Mouse (Mus musculus) frontal cortex, adult 2 months (tissue): Measurements from ENCODE around the gene Sh3bgrl3. TPM values are rescaled to one million over a fixed set of nuclear protein-coding genes. Genes with fewer than 3 reads are reported as not detected.

ENCODE experiments used
- DNase-seq, 2 experiments: peaks; one replicate each; pipeline ENCODE4 v3.0.0; 2022; ENCODE audit warnings: low spot score in 1 of 2; ENCODE audit errors: extremely low spot score in 1 of 2
- polyA plus RNA-seq: library from polyadenylated mRNA; depleted of rRNA; stranded (reverse); fragments of >200 nt; gene quantifications from 2 replicates; pipeline ENCODE4 v1.2.3, GENCODE M21; 2012

Sh3bgrl3 gene
- polyA plus RNA-seq, 1 experiment: 415 TPM

- peak in 1 of 2 experiments; percentile 57 for DNase-seq
Observed at GRCm38 (mm10) chr4:134129482-134129881, 893 bp upstream of the Sh3bgrl3 start.

- no peak for DNase-seq
Observed at GRCm38 (mm10) chr4:134128983-134129362, 384 bp upstream of the Sh3bgrl3 start.

DNA sequence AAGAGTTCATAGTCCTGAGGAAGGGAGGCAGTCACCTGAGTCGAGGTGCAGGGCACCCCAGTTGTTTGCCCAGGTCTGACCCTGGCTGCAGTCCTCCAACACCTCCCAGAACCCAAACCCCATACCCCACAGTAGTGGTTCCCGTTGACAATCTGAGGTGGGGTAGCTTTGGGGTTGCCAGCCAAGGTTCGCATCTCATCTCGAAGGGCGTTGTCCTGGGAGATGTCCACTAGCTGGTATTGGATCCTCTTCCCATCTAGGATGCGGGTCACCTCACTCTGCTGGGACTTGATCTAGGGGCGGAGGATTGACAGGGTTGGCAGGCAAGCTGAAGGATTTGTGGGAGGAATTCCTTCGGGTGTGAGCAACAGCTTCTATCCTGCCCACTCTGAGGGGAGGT lies 796 bp downstream of the Sh3bgrl3 start:
- DNase-seq: no peak

DNA sequence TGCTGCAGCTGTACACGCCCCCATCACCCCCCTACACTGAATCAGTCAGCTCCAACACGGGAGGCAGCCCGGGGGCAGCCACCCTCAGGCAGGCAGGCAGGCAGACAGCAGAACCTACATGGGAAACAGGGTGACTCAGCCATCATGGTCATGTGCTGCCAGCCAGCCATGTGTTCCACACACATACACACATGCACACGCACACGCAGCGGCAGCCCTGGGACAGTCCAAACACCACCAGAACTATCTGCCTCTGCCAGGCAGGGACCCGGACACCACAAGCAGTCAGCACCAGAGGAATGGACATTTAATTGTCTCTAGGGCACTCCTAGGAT lies 1.5 kb downstream of the Sh3bgrl3 start:
- DNase-seq: peak; percentile 58 to 80

GRCm38 (mm10) chr4:134126300-134127120 lies 2.1 kb downstream of the Sh3bgrl3 start:
- no peak for DNase-seq

- no peak for DNase-seq
Observed at GRCm38 (mm10) chr4:134125383-134126060, 3.1 kb downstream of the Sh3bgrl3 start.

GRCm38 (mm10) chr4:134123680-134124551 lies 4.7 kb downstream of the Sh3bgrl3 start:
- peak; percentile 85 to 92 for DNase-seq

DNA sequence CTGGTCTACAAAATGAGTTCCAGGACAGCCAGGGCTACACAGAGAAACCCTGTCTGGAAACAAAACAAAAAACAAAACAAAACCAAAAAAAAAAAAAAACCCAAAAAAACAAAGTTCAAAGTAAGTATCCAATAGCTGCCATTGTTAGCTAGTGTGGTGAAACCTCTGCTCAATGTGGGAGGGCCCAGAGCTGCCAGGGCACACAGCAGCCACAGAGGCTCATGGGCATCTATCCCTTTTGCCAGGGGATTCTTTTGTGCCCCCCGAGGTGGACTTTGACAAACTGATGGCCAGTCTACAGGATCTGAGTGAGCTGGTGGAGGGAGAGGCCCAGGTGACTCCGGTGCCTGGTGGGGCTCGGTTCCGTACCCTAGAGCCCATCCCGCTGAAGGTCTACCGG lies 5.4 kb downstream of the Sh3bgrl3 start:
- DNase-seq: no peak

DNA sequence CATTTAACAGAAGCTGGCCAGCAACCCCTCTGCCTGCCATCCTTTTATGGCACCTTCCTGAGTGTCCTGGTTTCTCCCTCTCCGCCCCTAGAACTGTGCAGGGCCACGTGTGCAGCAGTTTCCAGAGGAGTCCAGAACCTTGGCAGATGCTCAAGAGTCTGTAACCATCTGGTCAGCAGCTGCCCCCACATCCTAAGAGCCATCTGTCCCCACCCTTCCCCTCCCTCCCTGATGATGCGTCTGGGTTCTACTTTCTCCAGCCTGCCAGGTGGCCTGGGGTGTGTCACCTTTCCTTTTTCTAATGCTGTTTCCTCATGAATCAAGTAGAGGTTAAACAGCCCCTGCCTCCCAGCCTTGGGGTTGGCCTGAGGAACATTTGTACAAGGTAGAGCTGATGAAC lies 6.3 kb downstream of the Sh3bgrl3 start:
- peak in 1 of 2 experiments; percentile 47 for DNase-seq

GRCm38 (mm10) chr4:134121571-134121970 lies 7.0 kb downstream of the Sh3bgrl3 start:
- no peak for DNase-seq

DNA sequence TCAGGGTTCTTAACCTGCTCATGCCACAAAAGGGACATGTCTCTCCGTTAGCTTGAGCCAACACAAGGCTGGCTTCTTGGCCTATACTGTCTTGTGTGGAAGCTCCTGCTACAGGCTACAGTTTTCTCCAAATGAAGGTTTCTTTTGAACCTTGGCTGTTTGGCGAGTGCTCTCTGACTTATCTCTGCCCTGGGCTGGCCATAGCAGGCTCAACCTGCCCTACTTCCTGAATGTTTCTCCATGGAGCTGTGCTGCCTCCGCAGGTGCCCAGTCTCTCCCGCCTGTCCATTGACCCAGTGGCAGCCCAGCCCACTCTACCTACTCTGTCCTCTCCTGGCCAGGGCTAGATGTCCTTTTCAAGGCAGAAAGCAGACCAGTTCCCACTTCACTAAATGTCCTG lies 7.7 kb downstream of the Sh3bgrl3 start:
- no peak for DNase-seq

DNA sequence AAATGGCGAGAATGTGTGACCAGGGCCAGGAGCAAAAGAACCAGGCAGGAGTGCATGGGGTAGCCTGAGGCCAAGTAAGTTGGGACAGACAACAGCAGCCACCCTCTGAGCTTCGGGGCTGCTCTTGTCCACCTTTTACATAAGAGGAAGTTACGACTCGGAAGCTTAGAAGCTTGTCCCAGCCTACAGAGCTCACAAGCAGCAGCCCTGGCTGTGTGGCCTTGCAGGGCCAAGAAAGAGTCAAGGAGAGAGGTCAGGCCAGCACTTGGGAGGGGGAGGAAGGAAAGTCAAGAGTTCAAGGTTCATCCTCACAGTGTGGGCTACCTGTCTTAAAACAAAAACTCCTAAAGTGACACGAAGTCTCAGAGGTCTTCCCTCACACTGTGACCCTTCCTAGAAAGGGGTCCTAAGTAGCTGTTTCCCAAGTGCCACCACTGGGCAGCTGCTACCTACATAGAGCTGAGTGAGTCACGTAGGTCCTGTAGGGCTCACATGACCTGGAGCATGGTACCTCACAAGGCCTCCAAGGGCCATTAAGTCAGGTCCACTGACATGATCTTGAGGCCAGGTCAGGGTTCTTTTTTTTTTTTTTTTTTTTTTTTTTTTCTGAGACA lies 8.3 kb downstream of the Sh3bgrl3 start:
- no peak for DNase-seq

DNA sequence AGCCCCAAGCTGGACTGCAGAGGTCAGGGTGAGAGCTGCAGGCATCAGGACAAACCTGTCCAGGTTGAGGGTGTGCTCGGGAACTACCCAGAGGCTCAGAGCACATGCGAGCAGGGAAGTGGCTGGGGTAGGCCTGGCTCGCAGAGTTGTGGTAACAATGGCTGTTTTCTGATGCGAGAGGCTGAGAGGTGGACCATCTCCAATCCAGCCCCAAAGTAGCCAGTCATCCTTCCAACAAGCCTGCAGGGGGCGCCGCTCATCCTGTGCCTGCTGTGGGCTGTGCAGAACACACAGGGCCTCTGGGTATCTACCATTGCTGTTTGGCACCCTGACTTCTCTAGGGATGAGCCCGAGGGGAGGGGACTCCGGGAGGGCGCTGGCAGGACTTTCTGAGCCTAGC lies 8.9 kb downstream of the Sh3bgrl3 start:
- no peak for DNase-seq

GRCm38 (mm10) chr4:134119042-134119441 lies 9.5 kb downstream of the Sh3bgrl3 start:
- DNase-seq: no peak

DNA sequence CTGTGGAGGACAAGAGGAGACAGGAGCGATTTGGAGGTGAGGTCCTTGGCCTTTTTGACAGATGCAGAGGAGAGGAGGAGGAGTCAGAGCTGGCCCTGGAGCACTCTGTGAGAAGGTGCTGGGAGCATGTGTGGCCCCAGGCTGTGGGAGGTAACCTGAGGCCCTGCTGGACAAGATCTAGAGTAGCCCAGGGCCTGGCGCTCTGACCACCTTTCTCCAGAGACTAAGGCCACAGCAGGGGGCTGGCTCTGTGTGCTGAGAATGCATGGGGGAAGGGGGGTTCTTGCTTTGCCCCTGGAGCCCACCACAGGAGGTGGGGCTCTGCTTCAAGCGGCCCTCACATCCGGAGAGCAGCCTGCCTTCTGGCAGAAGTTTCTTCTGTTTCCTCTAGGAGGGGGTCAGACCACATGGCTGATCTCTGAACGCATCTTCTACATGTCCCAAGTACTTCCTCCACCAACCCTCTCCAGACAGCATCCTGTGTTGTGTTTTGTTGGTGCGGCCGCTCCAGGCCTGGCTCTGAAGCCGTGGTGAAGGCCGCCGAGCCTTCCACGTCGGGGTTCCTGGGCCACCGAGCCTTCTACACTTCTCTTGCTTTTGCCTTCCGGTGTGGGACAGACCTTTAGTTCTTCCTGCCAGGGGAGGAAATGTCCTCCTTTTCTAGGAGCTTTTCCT lies 10.3 kb downstream of the Sh3bgrl3 start:
- no peak for DNase-seq

DNA sequence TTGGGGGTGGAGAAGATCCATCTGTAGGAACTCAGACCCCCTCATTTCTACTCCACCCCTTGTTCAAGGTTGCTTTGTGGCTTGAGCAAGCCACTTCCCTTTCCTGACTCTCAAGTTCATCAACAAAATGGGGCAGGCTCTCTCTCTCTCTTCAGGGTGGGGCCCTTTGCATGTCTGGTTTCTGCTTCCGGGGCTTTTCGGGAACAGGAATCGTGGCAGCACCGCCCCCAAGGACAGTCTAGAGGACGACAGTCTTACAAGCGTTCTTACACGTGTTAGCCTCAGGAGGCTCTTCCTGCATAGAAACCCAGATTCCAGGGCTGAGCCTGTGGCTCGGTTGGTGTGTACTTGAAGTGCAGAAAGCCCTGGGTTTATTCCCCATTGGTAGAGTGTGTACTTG lies 11.6 kb downstream of the Sh3bgrl3 start:
- no peak for DNase-seq

DNA sequence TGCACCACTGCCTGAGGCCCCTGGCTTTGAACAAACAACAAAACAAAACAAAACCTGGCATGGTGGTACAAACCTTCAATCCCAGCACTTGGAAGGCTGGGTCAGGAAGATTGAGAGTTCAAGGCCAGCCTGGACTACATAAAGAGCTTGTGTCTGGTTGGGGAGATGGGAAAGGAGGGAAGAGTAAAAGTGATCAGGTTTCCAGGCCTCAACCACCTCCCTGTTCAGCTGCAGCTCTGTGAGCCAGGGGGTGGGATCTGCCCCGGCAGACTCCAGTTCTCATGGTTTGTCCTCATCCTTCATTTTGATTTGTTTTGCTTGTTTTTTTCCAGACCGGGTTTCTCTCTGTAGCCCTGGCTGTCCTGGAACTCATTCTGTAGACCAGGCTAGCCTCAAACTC lies 12.1 kb downstream of the Sh3bgrl3 start:
- DNase-seq: no peak

DNA sequence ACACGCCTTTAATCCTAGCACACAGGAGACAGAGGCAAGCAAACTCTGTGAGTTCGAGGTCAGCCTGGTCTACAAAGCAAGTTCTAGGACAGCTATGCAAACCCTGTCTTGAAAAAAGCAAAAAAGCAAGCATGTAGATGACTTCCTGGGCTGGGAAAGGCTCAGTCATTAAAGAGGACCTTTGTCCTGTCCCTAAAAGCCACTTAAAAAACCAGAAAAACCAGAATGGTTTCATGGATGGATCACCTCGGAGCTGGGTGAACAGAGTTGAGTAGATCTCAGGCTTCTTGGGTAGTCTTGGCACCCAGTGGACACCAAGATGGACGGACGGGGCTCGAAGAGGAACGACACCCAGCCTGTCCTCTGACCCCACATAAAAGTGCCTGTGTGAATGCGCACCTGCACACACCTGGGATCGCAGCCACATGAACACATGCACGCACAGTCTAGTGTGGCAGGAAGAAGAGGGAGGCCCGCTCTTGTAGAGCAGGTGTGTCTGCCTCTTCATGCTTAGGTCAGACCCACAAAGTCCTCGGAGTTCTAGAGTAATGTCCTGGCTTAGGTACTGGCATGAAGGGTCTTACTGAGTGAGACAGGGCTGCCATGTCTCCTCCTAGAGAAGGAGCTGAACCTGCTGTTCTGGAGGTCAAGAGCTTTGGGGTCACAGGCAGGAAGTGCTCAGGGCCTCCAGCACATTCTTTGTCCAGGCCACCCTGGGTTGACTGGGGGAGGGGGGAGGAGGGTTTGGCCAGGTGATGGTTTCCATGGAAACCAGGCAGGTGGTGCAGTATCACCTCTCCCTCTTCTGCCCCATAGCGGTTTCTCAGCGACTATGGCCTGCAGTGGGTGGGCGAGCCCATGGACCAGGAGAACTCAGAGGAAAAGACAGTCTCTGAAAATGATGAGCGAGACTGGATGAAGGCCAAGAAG lies 13.1 kb downstream of the Sh3bgrl3 start:
- DNase-seq: no peak

DNA sequence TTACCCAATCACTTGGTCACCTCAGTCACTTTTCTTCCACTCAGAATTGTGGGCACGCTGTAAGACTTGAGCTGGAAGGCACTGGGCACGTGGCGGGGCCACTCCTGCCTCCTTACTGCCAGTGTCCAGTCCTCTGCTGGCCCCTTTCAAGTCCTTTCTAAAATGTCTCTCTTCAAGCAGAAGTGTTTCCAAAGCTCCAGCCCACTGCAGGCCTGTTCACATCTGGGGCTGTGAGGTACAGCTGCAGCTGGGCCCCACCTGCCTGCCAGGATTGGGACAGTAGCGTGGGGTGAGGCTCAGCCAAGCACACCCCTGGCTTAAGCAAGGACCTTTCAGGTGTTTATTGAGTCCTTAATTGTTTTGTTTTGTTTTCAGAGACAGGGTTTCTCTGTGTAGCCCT lies 14.6 kb downstream of the Sh3bgrl3 start:
- no peak for DNase-seq
